Mouse (Mus musculus) liver (tissue): ENCODE measurements around the gene Olfr126.

Experiments
- DNase-seq: peaks from one replicate; pipeline ENCODE4 v3.0.0-alpha.2; 2020; ENCODE audit warnings: mixed read lengths

Olfr126 gene

GRCm38 (mm10) chr17:37847183-37847582 is at the start of gene Olfr126:
Olfr126 (plus strand) TSS chr17:37847483.
- DNase-seq: no peak

- no peak for DNase-seq
These were observed 47.7 kb upstream of the Olfr126 start, which contains the start of gene Olfr124 for GRCm38 (mm10) chr17:37799588-37799987. Olfr124 (plus strand) TSS chr17:37799888.

GRCm38 (mm10) chr17:37832649-37833048 is 14.6 kb upstream of the Olfr126 start, which contains the start of gene Olfr125:
Olfr125 (plus strand) TSS chr17:37832949.
- DNase-seq: no peak

- no peak for DNase-seq
These were observed 16.6 kb downstream of the Olfr126 start for GRCm38 (mm10) chr17:37863901-37864300.

- no peak for DNase-seq
These were observed 22.5 kb downstream of the Olfr126 start for GRCm38 (mm10) chr17:37869676-37870205.

- DNase-seq: no peak
These were observed 26.5 kb downstream of the Olfr126 start for GRCm38 (mm10) chr17:37873830-37874229.

GRCm38 (mm10) chr17:37900137-37900536 is 52.9 kb downstream of the Olfr126 start, which contains the start of gene Olfr127:
Olfr127 (plus strand) TSS chr17:37900437.
- no peak for DNase-seq
